Mouse (Mus musculus): Measurements from ENCODE around the gene Tmem160.

The Tmem160 gene

DNA sequence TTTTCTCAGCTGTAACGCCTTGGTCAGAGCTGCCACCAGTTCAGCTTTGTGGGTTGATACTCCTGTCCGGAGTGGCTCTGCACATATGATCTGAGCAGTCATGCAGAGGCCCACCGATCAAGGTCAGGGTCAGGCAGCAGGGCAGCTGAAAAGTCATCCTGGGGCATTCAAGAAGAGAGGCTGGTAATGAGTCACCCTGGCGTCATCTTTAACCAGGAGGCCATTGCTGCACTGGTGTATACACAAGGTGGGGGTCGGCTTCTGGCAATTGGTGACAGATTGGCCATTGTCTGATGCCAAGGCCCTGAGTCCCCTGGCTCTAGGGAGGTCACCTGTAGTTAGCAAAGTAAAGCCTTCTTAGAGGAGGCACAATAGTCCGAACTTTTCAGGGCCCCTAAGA, 923 bp upstream of the Tmem160 start:
- no peak for DNase-seq

DNA sequence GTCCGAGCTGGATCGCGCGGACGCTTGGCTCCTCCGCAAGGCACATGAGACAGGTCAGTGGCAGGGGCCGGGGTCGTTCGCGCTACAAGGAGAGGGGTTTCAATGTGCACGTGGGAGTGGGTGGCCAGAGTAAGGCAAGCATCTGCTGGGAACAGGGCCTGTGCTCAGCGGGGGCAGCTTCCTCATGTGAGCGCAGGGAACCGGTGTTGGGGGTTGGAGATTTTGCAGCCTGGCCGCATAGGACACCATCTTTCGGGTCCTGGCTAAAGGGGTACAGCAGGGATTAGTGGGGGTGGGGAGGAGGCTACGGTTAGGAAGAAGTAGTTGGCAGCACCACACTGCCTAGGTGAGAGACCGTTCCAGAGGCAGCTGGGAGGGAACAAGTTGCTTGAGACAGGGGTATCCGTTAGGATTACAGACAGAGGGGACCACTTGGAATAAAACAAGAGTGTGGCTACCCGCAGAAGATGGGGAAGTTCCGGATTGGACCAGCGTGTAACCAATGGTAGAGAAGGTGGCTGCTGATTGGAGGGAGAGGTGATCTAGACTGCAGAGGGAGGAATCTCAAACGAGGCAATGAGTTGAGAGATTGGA, 636 bp downstream of the Tmem160 start:
- peak; percentile 98 for DNase-seq

DNA sequence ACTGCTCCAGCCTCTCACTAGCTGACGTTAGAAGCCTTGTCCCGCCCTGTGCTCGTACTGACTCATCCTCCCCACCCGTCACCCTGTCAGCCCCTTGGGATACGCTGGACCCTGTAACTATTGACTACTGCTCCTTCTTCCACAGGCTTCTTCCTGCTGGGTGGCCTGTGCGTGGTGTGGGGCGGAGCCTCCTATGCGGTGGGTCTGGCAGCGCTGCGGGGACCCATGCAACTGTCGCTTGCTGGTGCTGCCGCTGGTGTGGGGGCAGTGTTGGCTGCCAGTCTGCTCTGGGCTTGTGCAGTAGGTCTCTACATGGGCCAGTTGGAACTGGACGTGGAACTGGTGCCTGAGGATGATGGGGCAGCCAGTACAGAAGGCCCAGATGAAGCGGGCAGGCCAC, 2.4 kb downstream of the Tmem160 start:
- peak; percentile 88 for DNase-seq

DNA sequence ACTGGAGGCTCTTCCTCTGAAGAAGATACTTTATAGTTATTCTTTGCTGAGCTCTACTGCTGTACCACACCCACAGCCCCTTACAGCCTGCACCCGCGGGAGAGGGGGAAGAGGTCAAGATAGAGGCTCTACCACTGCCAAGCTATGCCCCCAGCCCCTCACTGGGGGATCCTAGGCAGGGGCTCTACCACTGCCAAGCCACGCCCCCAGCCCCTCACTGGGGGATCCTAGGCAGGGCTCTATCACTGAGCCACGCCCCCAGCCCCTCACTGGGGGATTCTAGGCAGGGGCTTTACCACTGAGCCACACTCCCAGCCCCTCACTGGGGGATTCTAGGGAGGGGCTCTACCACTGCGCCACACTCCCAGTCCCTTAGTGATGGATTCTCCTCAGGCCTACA, 3.7 kb downstream of the Tmem160 start:
- DNase-seq: no peak

DNA sequence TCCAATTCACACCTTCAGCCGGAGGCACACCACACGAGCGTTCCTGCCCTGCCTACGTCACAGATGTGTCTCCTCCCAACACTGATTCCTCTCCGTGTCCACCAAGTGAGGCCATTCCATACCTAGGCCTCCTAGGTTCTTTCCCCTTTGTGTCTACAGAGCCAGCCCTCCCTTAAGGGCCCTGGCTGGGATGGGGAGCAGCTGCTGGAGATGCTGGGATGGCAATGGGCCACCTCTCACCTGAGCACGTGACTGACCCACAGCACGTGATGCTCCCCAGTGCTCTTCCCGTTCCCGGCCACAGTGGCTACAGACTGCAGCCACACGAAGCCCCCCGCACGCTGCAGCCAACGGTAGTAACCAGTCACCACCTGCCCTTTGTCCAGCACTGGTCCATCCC, 8.0 kb downstream of the Tmem160 start:
- peak; percentile 76 for DNase-seq

DNA sequence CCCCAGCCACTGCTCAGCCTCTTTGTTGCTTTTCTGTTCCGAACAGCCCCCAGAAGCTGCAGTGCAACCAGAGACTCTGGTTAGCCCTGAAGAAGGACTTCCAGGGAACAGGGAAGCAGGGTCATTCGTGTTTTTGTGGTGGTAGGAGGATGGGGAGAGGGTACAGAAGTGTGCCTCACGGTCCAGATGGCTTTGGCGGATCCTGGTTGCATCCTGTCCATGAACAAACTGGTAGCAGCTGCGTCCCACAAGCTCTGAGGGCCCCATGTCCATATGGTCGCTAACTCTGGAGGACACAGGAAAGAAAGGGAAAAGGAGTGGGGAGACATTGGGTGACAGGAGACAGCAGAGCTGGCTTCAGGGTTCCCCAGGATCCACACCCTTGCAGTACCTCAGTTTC, 8.6 kb downstream of the Tmem160 start:
- DNase-seq: peak; percentile 84

DNA sequence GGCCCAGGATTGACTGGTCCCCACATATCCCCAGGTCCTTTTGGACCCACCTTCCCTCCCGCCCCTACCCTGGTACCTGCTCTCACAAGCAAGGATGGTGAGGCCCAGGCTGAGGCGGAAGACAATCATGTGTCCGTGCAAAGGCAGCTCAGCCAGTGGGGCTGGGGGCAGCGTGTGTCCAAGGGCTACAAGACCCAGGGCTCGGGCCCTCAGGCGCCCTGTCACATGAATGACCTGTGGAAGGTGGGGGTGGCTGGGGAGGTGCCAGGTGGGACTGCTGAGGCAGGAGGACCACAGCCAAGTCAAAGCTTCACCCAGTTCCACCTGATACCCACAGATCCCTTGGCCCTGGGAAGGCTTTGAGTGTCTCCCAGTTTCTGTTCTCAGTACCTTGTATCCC, 9.1 kb downstream of the Tmem160 start:
- DNase-seq: peak; percentile 85

DNA sequence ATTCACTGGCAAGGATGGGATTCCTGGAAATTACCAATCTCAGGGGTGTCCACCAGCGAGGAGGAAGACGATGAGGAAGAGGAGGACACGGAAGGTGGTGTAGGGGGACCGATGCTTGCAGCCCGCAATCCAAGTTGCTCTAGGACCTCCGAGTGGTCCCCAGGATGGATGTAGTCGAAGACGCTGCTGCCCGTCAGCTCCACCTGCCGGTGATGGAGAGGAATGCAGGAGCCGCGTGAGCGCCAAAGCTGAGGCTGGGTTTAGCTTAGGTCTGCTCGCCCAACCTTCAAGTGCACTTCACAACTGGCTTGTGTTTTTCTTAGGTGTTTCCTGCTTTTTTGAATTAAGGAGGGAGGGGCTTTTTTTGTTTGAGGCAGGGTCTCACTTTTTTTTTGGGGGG, 10.6 kb downstream of the Tmem160 start:
- DNase-seq: peak; percentile 94

DNA sequence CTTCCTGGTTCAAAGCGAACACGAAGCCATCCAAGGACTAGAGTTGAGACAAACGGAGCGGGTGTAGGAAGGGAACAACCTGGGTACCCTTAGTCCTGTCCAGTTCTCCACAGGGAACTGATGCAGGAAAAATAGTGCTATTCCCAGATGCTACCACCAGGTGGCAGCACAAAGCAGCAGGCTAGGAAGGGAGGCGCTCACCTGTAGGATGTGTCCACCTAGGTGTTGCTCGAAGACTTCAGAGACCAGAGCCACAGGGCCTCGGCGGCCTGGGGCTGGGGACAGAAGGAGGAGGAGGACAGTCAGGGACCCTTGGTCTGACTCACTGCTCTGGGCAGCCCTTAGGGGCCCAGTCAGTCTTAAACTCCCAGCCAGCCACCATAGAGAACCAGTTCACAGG, 12.6 kb downstream of the Tmem160 start:
- peak; percentile 94 for DNase-seq

DNA sequence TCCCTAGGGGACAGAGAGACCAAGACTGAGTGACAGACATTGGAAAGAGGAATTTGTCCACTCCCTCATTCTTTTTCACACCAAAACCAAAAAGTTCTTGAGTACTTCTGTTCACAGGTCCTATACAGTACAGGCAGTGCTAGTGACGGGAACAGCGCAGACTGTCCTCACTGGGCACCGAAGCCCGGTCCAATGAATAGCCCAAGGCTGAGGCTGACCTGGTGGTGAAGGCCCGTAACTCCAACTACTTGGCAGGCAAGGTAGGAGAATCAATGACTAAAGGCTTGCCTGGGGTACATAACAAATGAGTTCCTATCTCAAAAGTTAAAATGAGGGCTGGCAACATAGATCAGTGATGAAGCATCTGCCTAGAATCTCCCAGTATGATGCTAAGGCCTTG, 13.0 kb downstream of the Tmem160 start:
- no peak for DNase-seq

DNA sequence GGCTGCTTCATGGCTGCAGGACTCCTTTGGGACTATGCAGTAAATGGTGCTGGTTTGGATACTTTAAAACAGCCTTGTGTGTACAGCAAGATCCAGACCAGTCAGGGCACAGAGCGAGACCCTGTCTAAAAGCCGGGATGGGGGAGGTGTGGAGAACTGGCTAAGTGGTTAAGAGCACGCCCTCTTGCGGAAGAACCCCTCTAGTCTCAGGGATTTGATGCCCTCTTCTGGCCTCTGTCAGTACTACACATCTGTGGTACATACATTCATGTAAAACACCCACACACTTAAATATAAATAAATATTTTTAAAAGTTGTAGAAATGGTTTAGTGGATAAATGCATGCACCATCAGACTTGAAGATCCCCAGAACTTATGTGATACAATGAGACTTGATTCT, 14.0 kb downstream of the Tmem160 start:
- DNase-seq: no peak

DNA sequence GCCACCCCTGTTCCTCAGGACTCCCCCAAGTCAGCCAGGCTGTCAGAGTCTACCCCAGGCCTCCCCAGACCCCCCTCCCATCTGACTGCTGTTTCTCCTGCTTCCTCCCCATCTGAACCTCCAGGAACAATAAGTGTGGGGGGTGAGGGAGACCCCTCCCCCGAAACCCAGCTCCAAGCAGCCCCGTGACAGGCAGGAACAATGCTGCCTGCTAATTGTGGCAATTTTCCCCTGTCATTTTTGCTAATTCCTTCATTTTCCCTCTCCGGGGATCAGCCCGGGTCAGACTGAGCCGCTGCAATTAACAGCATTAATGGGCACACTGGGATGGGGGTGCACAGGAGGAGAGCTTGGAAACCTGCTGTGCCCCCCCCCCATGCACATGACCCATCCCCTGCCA, 15.5 kb downstream of the Tmem160 start:
- no peak for DNase-seq

DNA sequence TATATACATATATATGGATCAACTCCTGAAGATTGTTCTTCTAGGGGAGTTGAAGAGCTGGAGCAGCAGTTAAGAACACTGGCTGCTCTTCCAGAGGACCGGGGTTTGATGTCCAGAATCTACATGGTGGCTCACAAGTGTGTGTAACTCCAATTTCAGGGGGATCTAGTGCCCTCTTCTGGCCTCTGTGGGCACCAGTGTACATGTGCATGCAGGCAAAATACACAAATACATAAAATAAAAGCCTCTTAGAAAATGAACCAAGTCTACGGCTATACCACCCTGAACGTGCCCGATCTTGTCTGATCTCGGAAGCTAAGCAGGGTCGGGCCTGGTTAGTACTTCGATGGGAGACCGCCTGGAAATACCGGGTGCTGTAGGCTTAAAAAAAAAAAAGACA, 19.0 kb downstream of the Tmem160 start:
- no peak for DNase-seq

DNA sequence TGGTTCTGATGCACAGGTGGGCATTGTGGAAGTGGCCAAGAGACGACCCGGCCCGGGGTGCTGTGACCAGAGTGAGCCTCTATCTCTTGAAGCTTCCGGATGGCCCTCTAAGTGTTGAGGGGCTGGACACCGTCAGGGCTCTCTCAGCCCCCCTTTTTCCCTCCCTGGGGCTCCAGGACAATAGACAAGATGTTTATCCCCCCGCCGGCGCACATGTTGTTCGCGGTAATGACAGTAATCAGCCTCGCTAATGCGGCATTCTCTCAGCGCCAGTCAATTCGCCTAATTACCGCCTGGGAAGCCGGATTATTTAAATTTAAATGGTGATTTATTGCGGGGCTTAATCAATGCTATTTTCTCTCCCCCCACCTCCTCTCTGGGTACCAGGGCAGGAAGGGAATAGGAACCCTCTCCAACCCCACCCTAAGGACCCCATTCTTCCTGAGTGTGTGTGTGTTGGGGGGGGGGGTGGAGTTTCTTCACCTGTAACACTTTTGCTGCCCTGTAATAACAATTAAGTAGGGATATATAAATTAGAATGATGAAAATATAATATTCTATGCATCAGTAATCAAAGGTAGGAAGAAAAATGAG, 19.6 kb downstream of the Tmem160 start:
- DNase-seq: no peak

DNA sequence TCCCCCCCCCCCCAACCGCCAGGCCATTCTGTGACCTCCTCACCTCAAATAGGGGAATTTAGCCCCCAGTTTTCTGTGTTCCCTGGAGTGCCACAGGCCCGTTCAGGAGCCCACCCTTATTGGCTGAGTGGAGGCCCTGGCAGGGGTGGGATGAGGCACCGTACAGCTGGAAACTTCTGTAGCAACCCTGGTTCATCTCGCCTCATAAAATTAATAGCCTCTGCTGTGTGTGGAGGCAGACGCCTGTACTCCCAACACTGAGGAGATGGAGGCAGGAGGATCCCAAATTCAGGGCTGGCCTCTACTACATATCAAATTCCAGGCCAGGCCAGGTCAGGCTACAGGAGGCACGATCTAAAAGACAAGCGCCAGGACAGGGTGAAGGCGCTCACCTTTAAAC, 21.3 kb downstream of the Tmem160 start:
- no peak for DNase-seq

DNA sequence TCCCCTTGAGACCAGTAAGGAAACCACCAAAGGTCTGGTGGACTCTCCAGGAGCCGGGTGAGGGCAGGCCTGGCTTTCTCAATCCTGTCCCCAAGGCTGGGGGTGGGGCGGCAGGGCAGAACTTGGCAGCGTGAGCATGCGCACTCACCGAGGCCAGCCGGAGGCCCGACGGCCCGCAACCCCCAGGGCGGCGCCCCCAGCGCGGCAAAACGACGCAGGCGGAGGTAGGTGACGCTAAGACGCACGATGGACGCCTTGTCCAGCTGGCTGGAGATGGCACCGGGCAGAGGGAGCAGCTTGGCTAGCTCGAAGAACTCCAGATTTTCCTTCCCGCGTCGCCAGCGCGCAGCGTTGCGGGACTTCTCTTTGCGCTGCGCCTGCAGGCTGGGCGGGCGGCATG, 21.9 kb downstream of the Tmem160 start:
- no peak for DNase-seq

DNA sequence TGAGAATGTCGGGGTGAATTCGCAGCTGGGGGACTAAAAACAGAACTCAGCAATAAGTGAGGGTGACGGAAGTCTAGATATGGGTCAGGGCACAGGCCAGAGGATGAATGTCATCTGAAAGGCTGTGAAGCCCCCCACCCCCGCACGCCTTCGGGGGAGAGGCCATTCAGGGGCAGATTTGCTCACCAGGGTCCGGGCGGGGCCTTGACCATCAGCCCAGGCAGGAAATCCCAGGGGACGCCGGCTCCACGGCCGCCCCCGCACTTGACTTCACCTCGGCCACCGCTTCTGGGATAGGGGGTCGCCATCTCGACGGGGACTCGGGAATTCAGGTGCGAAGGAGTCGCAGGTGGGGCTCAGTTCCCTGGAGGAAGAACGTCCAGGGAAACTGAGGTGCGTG, 22.7 kb downstream of the Tmem160 start:
- no peak for DNase-seq

DNA sequence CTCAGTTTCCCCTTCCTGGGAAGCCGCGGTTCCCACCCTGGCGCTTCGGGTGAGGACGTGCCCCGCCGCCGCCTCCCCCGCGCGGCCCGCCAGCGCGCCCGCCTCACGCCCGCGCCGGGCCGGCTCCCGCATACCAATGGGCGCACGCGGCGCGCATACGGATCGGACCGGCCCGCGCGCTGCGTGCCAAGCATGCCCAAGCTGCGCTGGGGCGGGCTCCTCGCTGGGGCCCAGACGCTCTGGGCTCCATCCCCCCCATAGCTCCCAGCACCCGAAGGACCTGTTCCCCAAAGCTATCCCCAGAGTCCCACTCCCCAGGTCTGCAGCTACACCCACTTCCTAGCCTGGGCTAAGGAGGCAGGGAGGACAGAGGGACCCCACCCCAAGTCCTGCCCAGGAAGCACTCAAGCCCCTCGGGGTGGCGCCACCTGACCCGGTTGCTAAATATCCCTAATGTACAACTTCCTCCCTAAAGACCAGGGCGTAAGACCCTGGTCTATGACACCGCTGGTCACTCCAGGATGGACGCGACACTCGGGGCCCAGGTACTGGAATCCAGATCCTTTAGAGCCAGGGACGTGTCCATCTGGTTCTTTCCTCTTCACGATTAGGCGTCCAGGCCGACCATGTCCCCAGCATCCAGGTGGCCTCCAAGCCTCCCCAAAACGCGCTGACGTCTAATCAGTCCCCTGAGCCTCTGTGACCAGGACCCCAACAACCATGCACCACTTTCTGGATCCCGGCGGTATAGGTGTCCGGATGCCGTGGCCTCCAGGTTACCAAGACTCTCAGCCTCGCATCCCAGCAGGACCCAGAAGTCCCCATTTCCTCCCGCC, 23.4 kb downstream of the Tmem160 start:
- no peak for DNase-seq

DNA sequence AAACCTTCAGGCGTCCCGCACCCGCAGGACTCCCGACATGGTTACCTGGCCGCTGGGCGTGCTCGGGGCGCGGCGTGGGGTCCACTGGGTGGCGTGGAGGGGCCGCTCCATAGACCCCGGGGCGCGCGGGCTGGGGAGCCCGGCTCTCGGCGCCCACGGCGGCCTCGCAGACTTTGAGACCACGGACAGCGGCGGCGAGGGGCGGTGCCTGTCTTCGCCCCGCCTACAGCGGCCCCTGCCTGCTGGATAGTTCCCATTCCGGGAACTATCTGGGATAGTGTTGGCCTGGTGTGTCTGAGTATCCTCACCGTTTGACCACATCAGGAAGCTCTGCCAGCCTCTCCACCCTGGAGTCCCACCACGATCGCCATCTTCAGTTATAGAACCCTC, 24.0 kb downstream of the Tmem160 start:
- DNase-seq: no peak

DNA sequence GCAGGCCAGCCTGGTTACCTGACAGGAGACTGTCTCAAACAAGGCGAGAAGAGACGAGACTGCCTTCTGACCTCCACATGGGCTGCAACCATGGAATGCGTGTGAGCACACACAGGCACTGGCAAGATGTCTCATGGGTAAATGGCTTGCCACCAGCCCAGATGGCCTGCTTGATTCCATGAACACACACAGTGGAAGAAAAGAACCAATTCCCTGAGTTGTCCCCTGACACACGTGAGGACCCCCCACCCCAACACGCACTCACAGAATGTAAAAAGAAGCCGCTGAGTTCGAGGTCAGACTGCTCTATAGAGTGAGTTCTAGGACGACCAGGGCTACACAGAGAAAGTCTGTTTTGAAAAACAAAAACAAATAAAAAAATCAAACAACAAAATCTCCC, 25.0 kb downstream of the Tmem160 start, which contains the start of gene Npas1:
Gene Npas1, minus strand, starts transcription at position 101 of the 400 bp plus-strand sequence.
- DNase-seq: no peak

DNA sequence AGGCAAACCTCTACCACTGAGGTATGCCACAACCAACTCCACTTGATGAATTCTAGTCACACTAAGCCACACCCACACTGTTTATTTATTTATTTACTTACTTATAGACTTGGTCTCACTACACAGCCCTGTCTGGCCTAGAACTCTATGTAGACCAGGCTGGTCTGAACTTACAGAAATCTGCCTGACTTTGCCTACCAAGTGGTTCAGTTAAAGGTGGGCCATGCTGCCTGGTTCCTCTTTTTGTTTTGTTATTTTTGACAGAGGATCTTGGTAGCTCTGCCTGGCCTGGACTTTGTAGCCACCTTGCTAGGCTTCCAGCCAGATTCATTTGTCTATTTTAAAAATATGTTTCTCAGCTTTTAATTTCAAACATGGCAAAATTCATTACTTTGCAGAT, 36.2 kb downstream of the Tmem160 start:
- no peak for DNase-seq

DNA sequence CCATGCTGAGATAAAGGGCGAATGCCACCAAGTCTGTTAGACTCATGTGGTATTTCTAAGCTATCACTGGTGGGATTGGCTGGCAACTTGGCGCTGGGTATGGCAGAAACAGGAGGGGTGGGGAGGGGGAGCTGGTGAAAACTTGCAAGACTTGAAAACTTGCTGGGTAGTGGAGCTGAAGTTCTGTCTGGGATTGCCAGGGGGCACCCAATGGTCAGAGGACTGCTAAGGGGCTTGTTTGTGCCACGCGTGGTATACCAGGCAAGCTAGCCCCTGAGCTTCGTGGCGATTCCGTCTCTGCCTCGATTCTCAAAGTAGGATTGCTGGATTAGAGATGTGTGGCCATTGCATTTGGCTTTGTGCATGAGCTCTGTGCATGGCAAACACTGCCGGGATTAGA, 37.4 kb downstream of the Tmem160 start:
- DNase-seq: peak; percentile 91

DNA sequence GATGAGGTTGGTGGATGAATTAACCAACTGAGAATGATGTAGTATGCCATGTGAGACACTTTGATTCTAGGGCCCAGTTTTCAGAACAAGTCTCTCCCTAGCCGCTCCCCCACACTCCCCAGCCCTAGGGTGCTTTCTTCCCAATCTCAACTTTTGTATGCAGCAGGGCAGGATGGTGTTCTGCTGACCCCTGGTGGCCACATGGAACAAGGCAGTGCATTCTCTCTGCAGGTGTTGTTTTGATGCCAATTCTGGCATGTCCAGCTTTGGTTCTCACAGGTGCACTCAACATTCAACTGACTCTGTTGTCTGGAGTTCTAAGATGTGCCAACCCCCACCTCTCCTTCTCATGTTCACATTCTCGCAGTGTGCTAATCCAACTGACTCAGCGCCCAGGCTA, 39.2 kb downstream of the Tmem160 start:
- peak; percentile 90 for DNase-seq

DNA sequence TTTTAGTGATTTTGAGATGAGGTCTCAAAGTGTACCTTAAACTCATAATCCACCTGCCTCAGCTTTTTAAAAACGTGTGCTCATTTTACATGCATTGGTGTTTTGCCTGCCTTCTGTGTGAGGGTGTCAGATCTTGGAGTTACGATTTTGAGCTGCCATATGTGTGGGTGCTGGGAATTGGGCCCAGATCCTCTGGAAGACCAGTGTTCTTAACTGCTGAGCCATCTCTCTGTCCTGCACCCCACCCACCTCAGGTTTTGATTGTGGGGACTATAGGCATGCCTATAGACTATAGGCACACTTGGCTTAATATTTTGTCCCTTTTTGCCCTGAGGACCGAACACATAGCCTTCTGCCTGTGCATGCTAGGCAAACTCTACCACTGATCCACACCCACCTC, 39.6 kb downstream of the Tmem160 start:
- no peak for DNase-seq

All from heart, adult 11 months (tissue).